Mouse (Mus musculus) heart, adult 2 months (tissue): Measurements from ENCODE around the gene Trpv5. TPM values are rescaled to one million over a fixed set of nuclear protein-coding genes. Genes with fewer than 3 reads are reported as not detected.

Experiments used
- DNase-seq, 2 experiments: peaks; one replicate each; pipeline ENCODE4 v3.0.0; 2021
- H3K27ac ChIP-seq: fragments of 200-600 bp; 2 replicates; pipeline ENCODE4 v1.8.1; 2022
- H3K27me3 ChIP-seq: fragments of 200-500 bp; 2 replicates; pipeline ENCODE4 v1.6.1; 2012; ENCODE audit warnings: mild to moderate bottlenecking, low read length, inconsistent platforms, mixed read lengths; ENCODE audit not compliant: control insufficient read depth, insufficient read depth
- H3K36me3 ChIP-seq: fragments of 200-500 bp; 2 replicates; pipeline ENCODE4 v1.6.1; 2012; ENCODE audit warnings: low read length, inconsistent platforms; ENCODE audit not compliant: control insufficient read depth, insufficient read depth
- H3K4me1 ChIP-seq: fragments of 200-500 bp; 2 replicates; pipeline ENCODE4 v1.6.1; 2011; ENCODE audit warnings: low read length; ENCODE audit not compliant: control insufficient read depth, insufficient read depth
- H3K4me3 ChIP-seq: fragments of 200-600 bp; 2 replicates; pipeline ENCODE4 v1.8.1; 2022
- H3K79me2 ChIP-seq: fragments of 200-500 bp; replicated peaks from 2 replicates; pipeline ENCODE4 v1.6.1; 2012; ENCODE audit warnings: mild to moderate bottlenecking, inconsistent platforms, low read length, moderate library complexity, mixed read lengths; ENCODE audit not compliant: control insufficient read depth, insufficient read depth
- H3K9ac ChIP-seq: fragments of 200-500 bp; 2 replicates; pipeline ENCODE4 v1.6.1; 2012; ENCODE audit warnings: low read depth, mild to moderate bottlenecking, control low read depth, inconsistent platforms, low read length, mixed read lengths
- CTCF ChIP-seq: fragments of 200-600 bp; IDR thresholded peaks from 2 replicates; pipeline ENCODE4 v1.8.1; 2022; ENCODE audit warnings: antibody characterized with exemption, mild to moderate bottlenecking, moderate library complexity
- EP300 ChIP-seq: fragments of 200-500 bp; IDR thresholded peaks from 2 replicates; pipeline ENCODE4 v1.6.1; 2011; ENCODE audit warnings: low read depth, low read length, control low read depth; ENCODE audit not compliant: insufficient read depth
- POLR2A ChIP-seq: fragments of 200-500 bp; IDR thresholded peaks from 2 replicates; pipeline ENCODE4 v1.6.1; 2011; ENCODE audit warnings: mild to moderate bottlenecking, low read depth, low read length, control low read depth; ENCODE audit not compliant: insufficient read depth
- WGBS: fragments of 180-500 bp; shearing (Covaris S2); methylation state at CpG from one replicate; pipeline ENCODE4 v1.1.7; 2018; 5-methylcytosine and 5-hydroxymethylcytosine counted together
- intact Hi-C: fragments of 180-260 bp; cut with DNase I; formaldehyde crosslinking; loops from one replicate; pipeline ENCODE4 v1.15.1; 2025
- polyA plus RNA-seq: library from polyadenylated mRNA; depleted of rRNA; stranded (reverse); fragments of >200 nt; gene quantifications from 2 replicates; pipeline ENCODE4 v1.2.3, GENCODE M21; 2012
- total RNA-seq, 2 experiments: library from RNA; stranded (reverse); gene quantifications; 2 replicates each; pipeline ENCODE4 v1.2.3; 2021

Gene Trpv5
- total and polyA plus RNA-seq, 3 experiments: not detected

DNA sequence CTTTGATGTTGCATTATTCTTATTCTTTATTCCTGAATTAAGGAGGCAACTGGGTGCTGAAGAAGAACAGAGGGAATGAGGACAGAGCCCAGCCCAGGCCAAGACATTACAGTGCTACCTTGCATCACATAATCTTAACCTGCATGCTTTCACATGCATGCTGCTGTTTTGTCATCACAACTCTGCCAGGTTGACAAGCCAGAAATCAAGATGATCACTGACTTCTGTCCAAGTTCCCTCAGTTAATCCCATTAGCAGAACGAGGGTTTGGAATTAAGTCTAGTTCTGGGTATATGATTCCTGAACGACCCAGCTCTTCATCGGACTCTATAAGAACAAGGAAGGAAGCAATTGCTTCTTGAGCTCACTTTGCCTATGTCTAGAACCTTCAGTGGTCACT lies 34.3 kb downstream of the Trpv5 start:
- Histone ChIP-seq H3K27ac (no peak overlapping the region), H3K9ac (no peak overlapping the region), H3K27me3 (no peaks in the 10 kb centered on the region), H3K4me1 (no peaks in the 10 kb centered on the region), H3K36me3 (no peaks in the 10 kb centered on the region), H3K4me3 (no peak overlapping the region), H3K79me2 (no peaks in the 10 kb centered on the region)
- TF ChIP-seq CTCF (no peak), POLR2A (no peak), EP300 (no peak)
- DNase-seq: no peak
- intact Hi-C loops: no loop called here
- 66% methylated on average over 3 of the region's 3 CpGs for WGBS

DNA sequence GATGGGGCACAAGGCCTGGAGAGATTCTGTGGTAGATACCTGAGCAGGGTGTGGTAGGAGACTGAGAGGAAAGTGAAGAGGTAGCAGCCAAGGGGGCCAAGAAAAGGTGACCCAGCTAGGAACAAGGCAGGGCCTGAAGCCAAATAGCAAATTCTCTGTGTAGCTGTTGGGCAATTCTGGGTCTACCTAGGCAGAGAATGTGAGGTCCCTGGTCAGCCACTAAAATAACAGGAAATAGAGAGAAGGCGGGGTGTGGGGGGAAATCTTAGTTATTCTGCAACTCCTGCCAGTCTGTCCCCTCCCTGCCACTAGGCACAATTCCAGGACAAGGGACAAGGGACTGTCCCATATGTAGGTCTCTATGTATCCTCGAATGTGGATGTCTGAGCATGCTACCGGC lies 37.3 kb downstream of the Trpv5 start:
- TF ChIP-seq EP300: no peak
- Histone ChIP-seq H3K27ac (no peak overlapping the region), H3K4me1 (no peaks in the 10 kb centered on the region), H3K27me3 (no peaks in the 10 kb centered on the region), H3K36me3 (no peaks in the 10 kb centered on the region), H3K4me3 (no peak overlapping the region), H3K9ac (no peak overlapping the region), H3K79me2 (no peaks in the 10 kb centered on the region)
- intact Hi-C loops: no loop called here
- no peak for DNase-seq
- 73% methylated on average over 3 of the region's 3 CpGs for WGBS

DNA sequence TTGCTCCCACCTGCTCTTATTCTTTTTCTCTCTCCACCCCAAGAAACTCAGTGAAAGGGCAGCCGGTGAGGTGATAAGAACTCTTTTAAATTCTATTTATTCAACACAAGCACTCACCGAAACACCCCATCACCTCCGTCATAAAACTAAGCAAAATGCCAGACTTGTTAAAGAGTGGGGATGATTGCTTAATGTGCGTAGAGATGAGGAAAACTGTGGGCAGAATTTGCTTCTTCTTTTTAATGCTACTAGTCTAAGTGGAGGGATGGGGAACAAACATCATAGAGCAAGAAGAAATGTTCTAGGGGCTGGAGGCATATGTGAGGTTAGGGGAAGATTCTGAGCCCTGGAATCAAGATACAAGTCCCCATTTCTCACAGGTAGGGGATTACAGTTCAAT lies 37.8 kb downstream of the Trpv5 start:
- H3K27me3 ChIP-seq: no peaks in the 10 kb centered on the region
- H3K36me3 ChIP-seq: no peaks in the 10 kb centered on the region
- H3K4me3 ChIP-seq: no peak overlapping the region
- H3K27ac ChIP-seq: no peak overlapping the region
- TF ChIP-seq CTCF (no peak), POLR2A (no peak), EP300 (no peak)
- no peaks in the 10 kb centered on the region for H3K79me2 ChIP-seq
- H3K4me1 ChIP-seq: no peaks in the 10 kb centered on the region
- H3K9ac ChIP-seq: no peak overlapping the region
- no peak for DNase-seq
- 82% methylated on average over 4 of the region's 4 CpGs for WGBS
- intact Hi-C loops: no loop called here

DNA sequence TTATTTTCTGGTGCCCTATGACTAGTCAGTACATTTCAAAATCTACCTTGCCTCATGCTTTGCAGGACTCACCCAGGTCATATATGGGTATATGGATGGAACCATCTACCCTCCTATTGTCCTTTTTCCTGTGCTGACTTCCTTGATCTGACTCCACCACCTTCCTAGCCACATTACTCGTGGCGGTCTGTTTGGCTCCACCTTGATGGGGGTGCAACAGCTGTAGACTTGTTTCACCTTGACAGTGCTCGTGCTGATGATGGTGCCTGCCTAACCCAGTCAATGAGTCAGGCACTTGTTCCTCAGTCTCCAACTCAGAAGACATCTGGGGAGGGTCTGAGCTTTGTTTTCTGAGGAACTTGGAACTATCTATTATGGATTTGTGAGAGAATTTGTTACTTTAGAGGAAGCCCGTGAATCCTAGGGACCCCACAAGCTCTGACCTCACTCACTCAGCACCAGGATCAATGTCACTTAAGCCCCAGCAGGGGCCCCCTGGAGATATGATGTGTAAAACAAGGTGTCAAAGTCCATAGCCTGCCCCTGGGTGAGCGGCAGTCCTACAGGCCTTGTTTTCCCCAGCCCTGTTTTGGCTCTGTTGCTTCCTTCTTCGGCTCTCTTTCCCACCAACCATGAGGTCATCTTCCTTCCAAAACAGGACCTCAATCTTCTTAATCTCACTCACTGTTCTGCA lies 39.2 kb downstream of the Trpv5 start:
- Histone ChIP-seq H3K27me3 (no peaks in the 10 kb centered on the region), H3K27ac (no peak overlapping the region), H3K9ac (no peak overlapping the region), H3K4me3 (no peak overlapping the region), H3K36me3 (no peaks in the 10 kb centered on the region), H3K4me1 (no peaks in the 10 kb centered on the region), H3K79me2 (no peaks in the 10 kb centered on the region)
- no peak for DNase-seq
- 44% methylated on average over 6 of the region's 6 CpGs for WGBS
- intact Hi-C loops: no loop called here
- TF ChIP-seq EP300 (no peak), POLR2A (no peak), CTCF (no peak)

DNA sequence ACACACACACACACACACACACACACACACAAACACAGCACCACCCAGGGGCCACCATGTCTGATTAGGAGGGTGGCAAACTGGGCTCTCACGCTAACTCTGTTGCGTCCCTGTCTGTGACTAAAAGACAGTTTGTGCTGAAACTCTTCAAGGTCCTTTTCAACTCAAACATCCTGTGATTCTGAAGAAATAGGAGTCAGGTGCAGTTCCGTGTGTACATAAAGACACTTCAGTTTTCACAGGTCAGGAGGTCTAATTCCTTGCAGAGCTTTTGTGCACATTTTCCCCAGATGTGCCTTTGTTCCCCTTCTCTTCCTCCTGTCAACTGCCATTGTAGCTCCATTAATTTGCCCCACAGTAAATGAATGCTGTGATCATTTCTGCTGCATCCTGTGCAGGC lies 40.1 kb downstream of the Trpv5 start:
- Histone ChIP-seq H3K4me1 (no peaks in the 10 kb centered on the region), H3K9ac (no peak overlapping the region), H3K79me2 (no peaks in the 10 kb centered on the region), H3K4me3 (no peak overlapping the region), H3K27ac (no peak overlapping the region), H3K36me3 (no peaks in the 10 kb centered on the region), H3K27me3 (no peaks in the 10 kb centered on the region)
- WGBS: 75% methylated on average over 3 of the region's 3 CpGs
- TF ChIP-seq POLR2A: no peak
- TF ChIP-seq EP300: no peak
- TF ChIP-seq CTCF: no peak
- DNase-seq: no peak
- intact Hi-C loops: no loop called here

DNA sequence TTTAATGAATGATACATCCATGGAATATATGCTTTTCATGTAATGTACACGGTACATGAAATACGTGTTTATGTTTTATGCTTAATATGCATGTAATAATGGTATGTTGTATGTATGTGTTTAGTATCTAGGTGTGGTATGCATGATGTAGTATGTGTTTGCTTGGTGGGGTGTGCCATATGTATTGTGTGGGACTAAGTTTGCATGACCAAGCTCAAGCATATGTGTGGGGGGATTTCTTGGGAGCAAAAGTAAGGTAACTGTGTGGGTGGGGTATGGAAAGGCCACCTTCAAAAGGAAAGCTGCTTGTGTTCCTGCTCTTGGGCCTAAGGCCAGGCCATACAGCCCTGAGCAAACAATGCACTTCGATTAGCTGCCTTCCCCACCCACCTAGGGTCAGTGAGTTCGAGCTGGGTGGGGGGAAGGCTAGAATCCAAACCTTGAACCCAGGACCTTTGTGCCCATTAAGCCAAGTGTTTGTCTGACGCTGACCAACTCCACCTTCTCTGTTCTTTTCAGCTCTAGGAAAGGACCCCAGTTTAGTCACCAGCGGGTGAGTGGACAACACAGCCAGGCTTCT lies 42.6 kb downstream of the Trpv5 start:
- Histone ChIP-seq H3K9ac (no peak overlapping the region), H3K79me2 (no peaks in the 10 kb centered on the region), H3K36me3 (no peaks in the 10 kb centered on the region), H3K4me1 (no peaks in the 10 kb centered on the region), H3K27ac (no peak overlapping the region), H3K4me3 (no peak overlapping the region), H3K27me3 (no peaks in the 10 kb centered on the region)
- no peak for DNase-seq
- TF ChIP-seq CTCF: no peak
- TF ChIP-seq POLR2A: no peak
- no peak for TF ChIP-seq EP300
- intact Hi-C loops: no loop called here
- 67% methylated on average over 6 of the region's 6 CpGs for WGBS
